Mouse (Mus musculus): ENCODE measurements around the gene Nln. TPM values are rescaled to one million over a fixed set of nuclear protein-coding genes. Genes with fewer than 3 reads are reported as not detected.

The Nln gene
- polyA plus RNA-seq, 1 experiment from 2014 or later, result 66.4 TPM

DNA sequence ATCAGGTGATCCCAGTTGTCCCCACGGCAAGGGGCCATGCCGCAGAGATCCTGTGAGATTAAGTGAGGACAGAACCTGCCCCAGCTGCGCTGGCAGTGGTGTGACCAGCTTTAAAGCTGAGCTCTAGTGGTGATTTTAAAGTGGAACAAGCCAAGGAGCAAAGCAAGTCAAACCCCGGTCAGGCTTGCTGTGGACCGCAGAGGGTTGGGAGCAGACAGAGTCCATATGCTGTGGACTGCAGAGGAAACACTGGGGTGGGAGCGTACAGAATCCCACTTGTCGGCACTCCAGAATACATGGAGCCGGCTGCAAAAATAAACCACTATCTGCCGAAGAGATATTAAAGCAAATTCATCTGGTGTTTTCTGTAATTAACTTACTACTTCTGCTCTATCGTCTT, 134.3 kb downstream of the Nln start:
- no peak overlapping the region for H3K27ac ChIP-seq (ENCODE audit: low read depth, low read length)
- no peak overlapping the region for H3K9ac ChIP-seq (ENCODE audit: low read depth, low read length)
- H3K27me3 ChIP-seq (replicated peaks; ENCODE audit: control insufficient read depth, insufficient read depth, low read length), result no peaks in the 10 kb centered on the region
- H3K4me3 ChIP-seq (ENCODE audit: low read length), result no peak overlapping the region
- 89% methylated on average over 10 of the region's 10 CpGs for WGBS
- peaks cover 3% of the 10 kb centered on the region; the same call in 1 of the 2 replicates for H3K9me3 ChIP-seq (ENCODE audit: control insufficient read depth, low read length)
- no peak for ATAC-seq
- H3K4me1 ChIP-seq (ENCODE audit: control insufficient read depth, insufficient read depth, low read depth, low read length), result no peaks in the 10 kb centered on the region
- no peaks in the 10 kb centered on the region for H3K36me3 ChIP-seq (ENCODE audit: control insufficient read depth, insufficient read depth, low read length)
- H3K4me2 ChIP-seq (ENCODE audit: low read length), result no peak overlapping the region

GRCm38 (mm10) chr13:103973977-103974376, 135.4 kb downstream of the Nln start:
- no peak for ATAC-seq
- H3K9ac ChIP-seq (ENCODE audit: low read depth, low read length), result no peak overlapping the region
- no peaks in the 10 kb centered on the region for H3K36me3 ChIP-seq (ENCODE audit: control insufficient read depth, insufficient read depth, low read length)
- no peak overlapping the region for H3K4me3 ChIP-seq (ENCODE audit: low read length)
- H3K27ac ChIP-seq (ENCODE audit: low read depth, low read length), result no peak overlapping the region
- H3K27me3 ChIP-seq (replicated peaks; ENCODE audit: control insufficient read depth, insufficient read depth, low read length), result no peaks in the 10 kb centered on the region
- whole genome bisulfite sequencing, result 83% methylated on average over 5 of the region's 5 CpGs
- H3K4me1 ChIP-seq (ENCODE audit: control insufficient read depth, insufficient read depth, low read depth, low read length), result no peaks in the 10 kb centered on the region
- no peaks in the 10 kb centered on the region for H3K9me3 ChIP-seq (ENCODE audit: control insufficient read depth, low read length)
- no peak overlapping the region for H3K4me2 ChIP-seq (ENCODE audit: low read length)

Other genes starting within 250 kb of the Nln start
- 5.4 and 5.6 TPM in 2 replicates for gene Erbin, start 189.1 kb downstream of the Nln start, polyA plus RNA-seq (2015; fragmentation: Nextera tagmentation; extraction: Ambion mirVana)
- 32.5 and 34.0 TPM in 2 replicates for gene Sgtb, start 127 bp upstream of the Nln start, polyA plus RNA-seq (2015; fragmentation: Nextera tagmentation; extraction: Ambion mirVana)
- gene Trappc13, start 68.9 kb upstream of the Nln start, polyA plus RNA-seq (2015; fragmentation: Nextera tagmentation; extraction: Ambion mirVana), result 55.0 and 55.3 TPM in 2 replicates
- 35.0 and 35.3 TPM in 2 replicates for gene Trim23, start 69.2 kb upstream of the Nln start, polyA plus RNA-seq (2015; fragmentation: Nextera tagmentation; extraction: Ambion mirVana)
- gene Cenpk, start 119.0 kb upstream of the Nln start, polyA plus RNA-seq (2015; fragmentation: Nextera tagmentation; extraction: Ambion mirVana), result 11.8 and 13.7 TPM in 2 replicates
- gene Ppwd1, start 119.2 kb upstream of the Nln start, polyA plus RNA-seq (2015; fragmentation: Nextera tagmentation; extraction: Ambion mirVana), result 6.8 and 7.6 TPM in 2 replicates
- gene Adamts6, start 178.2 kb upstream of the Nln start, polyA plus RNA-seq (2015; fragmentation: Nextera tagmentation; extraction: Ambion mirVana), result 1.2 and 1.8 TPM in 2 replicates